Mouse (Mus musculus): ENCODE results near the gene Dhx37. TPM values are rescaled to one million over a fixed set of nuclear protein-coding genes. Genes with fewer than 3 reads are reported as not detected.

Dhx37 gene
- polyA plus RNA-seq, 1 experiment: 16.8 TPM

Other genes starting within 250 kb of the Dhx37 start
- gene Scarb1, start 93.0 kb downstream of the Dhx37 start, polyA plus RNA-seq (2012; rRNA removed): 75.6 and 92.2 TPM in 2 replicates
- gene Gm10382, start 44.8 kb downstream of the Dhx37 start, polyA plus RNA-seq (2012; rRNA removed): 0.29 and 0.40 TPM in 2 replicates
- 740 and 949 TPM in 2 replicates for gene Ubc, start 43.9 kb downstream of the Dhx37 start, polyA plus RNA-seq (2012; rRNA removed)
- gene Bri3bp, start 7.4 kb upstream of the Dhx37 start, polyA plus RNA-seq (2012; rRNA removed): 3.5 and 7.5 TPM in 2 replicates
- gene Aacs, start 41.7 kb upstream of the Dhx37 start, polyA plus RNA-seq (2012; rRNA removed): 27.3 and 40.5 TPM in 2 replicates
- 0.03 and 0.04 TPM in 2 replicates for gene Tmem132b, start 97.7 kb upstream of the Dhx37 start, polyA plus RNA-seq (2012; rRNA removed)

Data from urinary bladder, adult 2 months (tissue).